Mouse (Mus musculus) heart, postnatal 4 days (tissue): Measurements from ENCODE around the gene Dnlz. TPM values are rescaled to one million over a fixed set of nuclear protein-coding genes. Genes with fewer than 3 reads are reported as not detected.

Source experiments
- DNase-seq: peaks from one replicate; pipeline ENCODE4 v3.0.0; 2021
- total RNA-seq, 2 experiments: library from RNA; stranded (reverse); gene quantifications; 2 replicates each; pipeline ENCODE4 v1.2.3; 2021

Dnlz gene
- total RNA-seq, 2 experiments from 2014 or later = 16.1 to 16.6 TPM

DNA sequence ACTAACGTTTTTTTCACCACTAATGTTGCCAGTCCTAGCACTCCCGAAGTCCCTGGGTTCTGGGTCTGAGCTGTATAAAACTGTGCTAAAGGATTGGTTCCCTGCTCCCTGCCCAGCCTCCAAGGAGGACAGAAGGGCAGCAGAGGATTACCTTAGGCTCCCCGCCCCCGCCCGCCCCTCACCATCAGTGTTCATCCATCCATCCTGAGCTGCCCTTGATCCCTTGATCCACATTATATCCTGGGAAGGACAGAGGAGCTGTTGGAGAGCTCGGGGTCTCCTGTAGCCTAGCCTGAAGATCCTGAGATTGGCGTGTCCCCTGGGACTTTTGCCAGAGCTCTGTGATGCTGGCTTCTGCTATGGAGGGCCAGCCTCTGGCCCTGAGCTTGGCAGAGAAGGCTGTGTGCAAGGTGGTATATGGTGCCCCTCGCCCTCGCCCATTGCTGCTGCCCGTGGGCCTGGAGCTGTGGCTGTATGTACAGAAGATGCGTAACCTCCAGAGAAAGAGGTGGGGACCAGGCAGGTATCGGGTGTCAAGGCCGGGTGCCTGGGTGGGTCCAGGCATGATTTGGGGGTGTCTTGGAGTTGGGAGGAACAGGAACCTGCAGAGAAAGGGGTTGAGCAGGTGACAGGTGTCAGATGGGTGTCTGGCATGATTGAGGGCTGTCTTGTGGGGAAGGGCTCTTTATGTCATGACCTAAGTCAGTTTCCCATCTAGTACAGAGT lies 32.2 kb downstream of the Dnlz start:
- no peak for DNase-seq

- DNase-seq = no peak
Observed at GRCm38 (mm10) chr2:26319109-26319508, 32.8 kb downstream of the Dnlz start.

DNA sequence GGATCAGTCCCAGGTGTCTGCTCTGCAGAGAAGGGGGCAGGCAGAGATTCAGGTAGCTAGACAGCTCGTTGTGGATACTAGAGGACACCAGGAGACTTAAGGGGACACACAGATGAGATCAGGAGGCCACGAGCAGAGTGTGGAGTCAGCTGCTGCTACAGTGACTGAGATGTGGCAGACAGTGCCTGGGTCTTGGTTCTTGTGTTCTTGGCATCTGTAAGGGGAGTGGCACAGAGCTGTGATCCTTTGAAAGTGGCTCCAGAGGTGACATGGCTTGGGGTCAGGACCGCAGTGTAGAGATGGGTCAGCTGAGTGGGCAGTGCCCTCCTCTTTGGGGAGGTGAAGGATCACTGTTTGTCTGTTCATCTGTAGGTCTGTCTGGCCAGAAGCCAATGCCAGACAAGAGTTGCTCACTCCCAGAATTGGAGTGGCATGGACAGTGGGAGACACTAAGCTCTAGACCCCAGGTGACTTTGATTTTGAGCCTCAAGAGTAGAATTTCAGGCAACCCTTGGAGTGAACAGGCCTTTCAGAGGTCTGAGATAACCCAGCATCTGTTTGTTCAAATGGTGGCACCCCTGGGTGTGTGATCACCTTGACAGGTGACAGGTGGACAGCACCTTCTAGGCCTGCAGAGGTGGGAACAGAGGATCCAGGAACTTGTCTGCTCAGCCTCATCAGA lies 33.8 kb downstream of the Dnlz start:
- no peak for DNase-seq

GRCm38 (mm10) chr2:26317371-26317770 lies 34.5 kb downstream of the Dnlz start:
- DNase-seq = no peak

DNA sequence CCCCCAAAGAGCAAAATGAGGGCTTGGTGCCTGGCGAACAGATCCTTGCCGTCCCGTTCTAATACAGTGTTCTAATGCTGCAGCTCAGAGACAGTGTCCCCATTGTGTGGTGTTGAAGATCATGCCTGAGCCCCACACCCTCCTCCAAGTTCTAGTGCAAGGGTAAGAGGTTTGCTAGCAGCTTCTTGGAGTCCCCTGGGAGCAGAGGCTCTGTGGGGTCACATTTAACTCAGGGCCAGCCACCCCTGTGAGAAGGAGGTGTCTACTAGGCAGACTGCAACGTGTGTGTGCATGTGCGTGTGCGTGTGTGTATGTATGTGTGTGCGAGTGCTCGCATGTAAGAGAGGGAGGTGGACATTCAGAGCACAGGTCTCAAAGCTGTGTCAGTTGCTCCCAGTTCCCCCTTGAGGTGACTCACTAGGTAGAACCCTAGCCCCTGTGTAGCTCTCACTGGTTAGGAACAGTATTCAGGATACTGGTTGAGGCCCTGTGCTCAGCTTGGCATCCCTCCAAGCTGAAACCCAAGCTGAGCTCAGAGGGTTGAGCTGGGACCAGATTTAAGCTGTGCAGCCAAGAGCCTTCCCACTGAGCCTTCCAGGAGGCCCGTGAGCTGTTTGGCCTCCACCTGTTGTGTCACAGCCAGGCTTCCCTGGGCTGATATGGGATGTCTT lies 35.2 kb downstream of the Dnlz start:
- no peak for DNase-seq

GRCm38 (mm10) chr2:26315925-26316311 lies 36.0 kb downstream of the Dnlz start:
- peak; percentile 65 for DNase-seq

DNA sequence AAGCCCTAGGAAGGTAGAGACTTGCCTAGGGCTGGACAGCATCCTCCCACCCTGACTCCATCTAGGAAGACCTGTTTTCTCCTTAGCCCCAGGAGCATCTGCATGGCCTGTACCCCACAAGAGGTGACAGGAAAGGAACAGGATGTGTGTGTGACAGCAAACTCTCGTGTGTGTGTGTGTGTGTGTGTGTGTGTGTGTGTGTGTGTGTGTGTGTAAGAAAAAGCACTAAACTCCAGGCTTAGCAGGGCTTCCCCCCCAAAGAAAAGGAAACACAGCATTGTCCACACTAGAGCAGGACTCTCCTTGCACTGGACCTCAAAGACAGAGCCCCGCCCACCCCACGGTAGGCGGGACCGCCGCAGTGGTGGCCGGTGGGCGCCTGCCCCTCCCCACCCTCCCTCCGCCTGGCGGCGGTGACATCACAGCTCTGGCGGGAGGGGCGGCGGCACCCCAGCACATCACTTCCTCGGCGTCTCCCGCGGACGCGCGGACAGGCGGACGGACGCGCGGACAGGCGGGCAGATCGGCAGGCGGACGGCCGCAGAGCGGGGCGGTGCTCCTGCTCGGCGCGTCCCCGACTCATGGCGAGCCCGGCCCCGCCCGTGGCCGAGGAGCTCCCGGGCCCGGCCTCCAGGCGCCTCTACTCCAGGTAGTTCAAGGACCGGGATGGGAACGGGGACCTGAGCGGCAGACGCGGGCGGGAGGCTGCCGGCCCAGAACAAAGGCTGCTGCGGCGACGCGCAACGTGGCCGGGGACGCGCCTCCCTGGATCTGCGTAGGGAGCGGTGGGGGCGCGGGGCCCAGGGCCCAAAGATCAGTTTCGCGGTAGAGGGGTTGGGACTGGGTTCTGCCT lies 36.6 kb downstream of the Dnlz start, which contains the start of gene Gpsm1:
Gene Gpsm1, plus strand, starts transcription at position 444 of the 853 bp plus-strand sequence.
- peak; percentile 90 for DNase-seq

DNA sequence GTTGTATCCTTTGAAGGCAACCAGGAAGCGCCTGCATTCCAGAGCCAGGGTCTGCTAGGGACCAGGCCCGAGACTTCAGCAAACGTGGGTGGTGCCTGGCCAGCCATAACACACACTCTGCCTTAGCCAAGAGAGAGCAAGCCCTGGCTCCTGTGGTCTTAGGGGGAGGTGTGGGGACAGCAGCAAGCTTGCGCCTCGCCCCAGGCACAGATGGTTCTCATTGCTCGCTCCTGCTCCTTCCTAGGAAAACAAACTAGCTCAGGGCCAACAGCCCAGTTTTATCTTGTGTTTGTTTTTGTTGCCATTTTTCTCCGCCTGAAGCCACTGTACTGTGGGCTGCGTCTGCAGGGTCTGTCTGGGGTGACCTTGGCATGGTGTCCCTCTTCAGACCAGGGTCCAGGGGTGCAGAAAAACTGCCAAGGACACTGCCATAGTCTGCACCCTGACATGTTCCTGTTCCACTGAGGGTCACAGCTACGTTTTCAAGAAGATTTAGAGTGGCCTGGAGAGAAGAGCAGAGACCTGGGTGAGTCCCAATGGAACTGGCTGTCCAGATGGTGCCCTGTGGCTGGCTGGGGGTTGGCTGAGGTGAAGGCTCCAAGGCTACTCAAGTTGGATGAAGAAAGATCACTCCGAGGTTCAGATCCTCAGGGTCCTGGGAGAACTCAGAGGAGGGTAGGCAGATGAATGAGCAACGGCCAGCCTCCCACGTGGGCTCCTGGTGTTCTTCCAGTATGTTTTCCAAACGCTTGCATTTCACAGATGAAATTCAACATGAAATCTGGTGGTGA lies 37.4 kb downstream of the Dnlz start:
- DNase-seq = peak; percentile 71

GRCm38 (mm10) chr2:26313394-26313793 lies 38.5 kb downstream of the Dnlz start:
- DNase-seq = no peak

DNA sequence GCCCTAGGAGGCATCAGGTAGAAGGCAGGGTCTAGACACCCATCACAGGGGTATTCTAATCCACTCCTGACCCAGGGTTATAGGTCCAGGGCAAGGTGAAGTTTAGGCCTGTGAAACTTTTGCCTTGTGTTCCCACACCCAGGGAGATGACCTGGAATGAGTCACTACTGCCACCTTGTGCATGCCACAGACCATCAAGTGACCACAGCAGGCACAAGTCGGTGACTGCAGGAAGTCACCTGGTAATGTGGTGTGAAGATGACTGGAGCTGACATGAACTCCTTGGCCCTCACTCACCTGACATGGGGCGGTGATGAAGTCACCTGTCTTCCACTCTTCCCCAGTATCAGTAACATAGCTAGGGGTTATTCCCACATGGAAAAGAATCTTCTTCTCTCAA lies 39.1 kb downstream of the Dnlz start:
- DNase-seq = no peak

- DNase-seq = no peak
Observed at GRCm38 (mm10) chr2:26311936-26312335, 40.0 kb downstream of the Dnlz start.

DNA sequence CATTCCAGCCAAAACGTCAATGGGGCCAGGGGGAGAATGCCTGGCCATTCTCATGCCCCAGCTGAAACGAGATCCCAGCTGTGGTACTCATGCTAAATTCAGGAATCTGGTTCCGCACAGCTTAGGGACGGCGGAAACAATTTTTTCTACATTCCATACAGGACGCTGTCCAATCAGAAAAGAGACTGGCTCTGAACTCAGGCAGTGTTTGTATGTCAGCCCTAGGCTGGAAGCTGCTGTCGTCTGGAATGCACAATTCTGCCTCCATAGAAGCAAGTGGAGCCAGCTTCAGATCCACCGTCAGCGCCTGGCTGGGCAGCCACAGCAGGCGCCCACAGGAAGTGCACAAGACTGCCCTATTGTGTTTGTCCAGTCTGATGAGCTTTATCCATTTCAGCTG lies 42.2 kb downstream of the Dnlz start:
- peak; percentile 58 for DNase-seq

DNA sequence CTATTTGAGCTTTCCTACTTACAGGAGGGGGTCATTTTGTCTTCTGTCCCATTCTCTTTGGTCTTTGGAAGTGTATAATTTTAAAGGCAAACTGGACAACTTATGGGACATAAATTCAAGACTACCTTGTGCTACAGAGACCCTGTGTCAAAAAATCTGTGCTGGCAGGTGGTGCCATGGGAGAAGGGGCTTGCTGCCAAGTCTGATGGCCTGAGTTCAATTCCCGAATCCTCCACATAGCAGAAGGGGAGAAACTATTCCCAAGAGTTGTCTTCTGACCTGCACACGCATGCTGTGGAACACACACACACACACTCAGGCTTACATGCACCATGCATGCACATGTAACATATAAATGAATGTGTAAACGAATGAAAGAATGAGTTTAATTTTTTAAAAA lies 45.2 kb downstream of the Dnlz start:
- no peak for DNase-seq

DNA sequence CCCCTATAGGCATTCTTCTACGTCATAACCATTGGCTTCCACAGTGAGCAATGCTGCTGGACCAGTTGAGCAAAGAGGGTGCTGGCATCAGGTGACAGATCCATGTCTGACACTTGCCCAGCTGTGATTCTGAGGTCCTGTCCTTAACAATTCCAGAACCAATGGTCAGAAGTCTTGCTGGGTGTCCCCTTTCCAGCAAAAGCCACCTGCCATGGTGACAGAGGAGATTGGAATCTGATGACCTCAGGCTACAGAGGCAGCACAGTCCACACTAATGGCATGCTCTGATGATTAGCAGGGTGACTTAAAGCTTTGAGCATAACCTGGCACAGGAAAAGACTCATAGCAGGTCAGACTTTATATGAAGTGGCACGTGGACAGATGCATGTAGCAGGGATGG lies 46.4 kb downstream of the Dnlz start:
- no peak for DNase-seq

DNA sequence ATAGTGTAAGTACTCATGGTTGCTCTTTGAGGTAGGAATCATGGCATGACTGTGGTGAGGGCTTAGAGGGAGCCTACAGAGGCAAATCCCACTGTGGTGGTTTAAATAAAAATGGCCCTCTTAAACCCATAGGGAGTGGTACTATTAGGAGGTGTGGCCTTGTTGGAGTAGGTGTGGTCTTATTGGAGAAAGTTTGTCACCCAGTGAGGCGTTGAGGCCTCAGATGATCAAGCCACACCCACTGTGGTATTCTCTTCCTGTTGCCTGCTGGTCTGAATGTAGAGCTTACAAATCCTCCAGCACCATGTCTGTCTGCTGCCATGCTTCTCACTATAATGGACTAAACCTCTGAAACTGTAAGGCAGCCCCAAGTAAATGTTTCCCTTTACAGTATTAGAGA lies 47.2 kb downstream of the Dnlz start:
- no peak for DNase-seq

DNA sequence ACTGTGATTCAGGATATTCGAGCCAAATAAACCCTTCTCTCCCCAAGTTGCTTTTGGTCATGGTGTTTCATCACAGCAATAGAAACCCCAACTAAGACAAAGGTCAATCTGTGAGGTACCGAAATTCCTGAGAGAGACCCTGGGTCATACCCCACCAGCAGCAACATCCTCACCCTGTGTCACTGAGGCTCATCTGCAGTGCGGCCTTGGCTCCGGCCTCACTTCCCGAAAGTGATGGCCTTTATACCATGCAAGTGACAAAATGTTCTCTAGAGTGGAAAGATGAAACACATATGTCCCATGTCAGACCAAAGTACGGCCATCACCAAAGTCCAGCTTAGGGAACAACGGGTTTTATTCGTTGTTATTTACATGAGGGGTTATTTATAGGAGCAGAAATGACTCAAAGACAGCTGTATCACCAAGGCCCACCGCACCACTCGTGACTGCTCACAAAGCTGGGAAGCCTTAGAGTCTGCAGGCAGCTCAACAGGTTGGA lies 49.9 kb downstream of the Dnlz start:
- DNase-seq = no peak

DNA sequence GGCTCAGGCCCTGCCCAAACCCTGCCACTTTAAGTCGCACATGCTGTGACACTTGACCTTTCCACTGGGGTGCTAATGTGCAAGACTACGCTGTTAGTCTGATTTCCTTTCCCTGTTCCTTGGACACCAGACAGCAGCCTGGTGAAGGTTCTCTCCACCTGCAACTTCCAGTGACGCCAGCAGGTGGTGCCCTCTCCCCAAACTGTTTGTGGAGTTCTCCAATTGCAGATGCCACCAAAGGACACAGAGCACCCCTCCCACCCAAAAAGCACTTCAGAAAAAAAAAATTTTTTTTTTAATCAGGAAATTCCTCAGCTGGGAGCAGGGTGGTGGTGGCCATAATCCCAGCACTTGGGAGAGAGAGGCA lies 51.1 kb downstream of the Dnlz start:
- DNase-seq = peak; percentile 94

- DNase-seq = peak; percentile 42
Observed at GRCm38 (mm10) chr2:26300161-26300807, 51.6 kb downstream of the Dnlz start.

DNA sequence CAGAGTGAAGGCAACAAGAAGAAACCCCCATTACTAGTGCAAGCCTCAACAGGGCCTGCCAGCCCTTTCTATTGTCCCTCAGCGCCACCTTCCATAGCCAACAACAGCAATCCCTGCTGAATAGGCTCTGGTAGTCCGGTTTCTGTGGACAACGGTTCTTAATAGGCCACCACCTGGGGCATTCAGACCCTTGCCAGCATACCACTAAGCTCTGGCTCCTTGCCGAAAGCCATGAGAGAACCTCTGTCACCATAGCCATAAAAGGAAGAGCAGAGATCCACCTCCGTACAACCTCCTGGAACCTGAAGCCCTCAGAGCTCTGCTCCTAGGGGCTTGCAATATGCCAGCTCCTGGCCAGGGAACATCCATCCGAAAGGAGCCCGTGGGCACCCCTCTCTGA lies 52.6 kb downstream of the Dnlz start:
- no peak for DNase-seq

DNA sequence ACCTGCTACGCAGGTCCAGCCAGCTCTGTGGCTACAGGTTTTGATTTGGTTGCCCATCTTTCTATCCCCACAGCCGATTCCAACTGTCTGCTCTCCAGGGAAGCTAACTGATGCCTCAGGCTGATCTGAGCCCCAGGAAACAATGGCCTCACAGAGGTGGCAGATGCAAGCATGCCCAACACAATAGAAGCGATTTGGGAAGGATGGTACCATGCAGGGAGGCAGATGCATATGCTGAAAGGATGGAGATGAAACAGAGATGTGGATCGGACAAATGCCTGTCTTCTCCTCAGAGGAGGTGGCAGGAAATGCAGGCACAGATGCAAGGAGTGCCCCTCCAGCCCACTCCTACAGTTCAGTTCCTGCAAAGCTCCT lies 53.1 kb downstream of the Dnlz start:
- no peak for DNase-seq

DNA sequence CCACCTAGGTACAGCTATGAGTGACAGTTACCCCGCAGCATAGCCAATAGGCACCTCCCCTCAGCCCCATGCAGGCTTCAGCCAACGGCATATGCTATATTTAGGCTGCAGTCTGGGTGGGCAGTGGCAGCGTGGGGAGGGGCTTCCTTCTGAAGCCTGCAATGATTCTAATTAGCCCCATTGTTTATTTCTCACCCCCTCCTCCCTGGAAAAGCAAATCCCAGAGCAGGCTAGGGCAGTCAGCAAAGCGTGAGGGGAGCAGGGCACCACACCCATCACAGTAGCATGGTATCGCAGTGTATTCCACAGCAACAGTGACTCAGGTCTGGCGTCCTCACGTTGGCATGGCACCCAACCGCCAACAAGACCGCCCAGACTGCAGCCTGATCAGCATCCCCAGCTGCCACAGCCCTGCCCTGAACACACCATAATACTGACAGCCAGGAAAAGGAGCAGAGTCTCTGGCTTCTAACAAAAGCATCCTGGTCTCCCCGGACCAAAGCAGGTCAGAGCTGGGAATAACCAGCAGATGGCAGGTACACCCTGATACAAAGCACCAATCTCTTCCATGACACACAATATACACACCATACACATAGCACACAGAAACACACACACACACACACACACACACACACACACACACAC lies 53.6 kb downstream of the Dnlz start:
- DNase-seq = peak; percentile 61
